30 mouse cellular contexts compared by ENCODE assay signal in the genomic region with DNA sequence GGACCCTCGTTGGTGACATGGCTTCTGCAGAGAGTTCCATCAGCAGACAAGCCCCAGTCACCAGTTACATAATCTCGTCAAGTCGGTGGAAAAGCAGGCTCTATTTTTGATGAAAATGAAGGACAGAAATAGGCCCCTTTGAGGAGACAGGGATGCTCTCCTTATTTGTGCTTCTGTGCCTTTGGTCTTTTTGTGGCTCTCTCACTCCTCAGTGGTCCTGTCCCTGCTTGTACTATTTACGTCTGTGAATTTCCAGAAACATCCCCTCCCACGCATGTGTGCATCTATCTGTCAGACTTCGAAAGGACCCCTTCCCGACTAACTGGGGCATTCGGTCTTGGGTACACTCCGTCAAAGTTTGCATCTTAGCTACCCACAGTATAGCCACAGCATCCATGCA.
DNase-seq lines count a peak whose midpoint lies in the region; ATAC-seq and TF ChIP-seq lines count a peak whose summit lies in the region.
"Had no signal": no experiment of that assay in that cellular context is flagged by ENCODE, and none has a peak within 500 bp of the region (broad histone marks: within the 10 kb centered on the region; RNA-seq: fewer than 3 reads in every experiment).

No protein-coding gene starts in this region.

- H3K4me3 ChIP-seq in left cerebral cortex, adult 2 months, result no peak overlapping the region
- H3K4me3 ChIP-seq in ES-E14 (ENCODE audit: insufficient read depth in 1 of 2, low read depth in 1 of 2, low read length in 2 of 2, poor library complexity in 1 of 2, severe bottlenecking in 1 of 2), result no peak overlapping the region
- no peak overlapping the region for H3K4me3 ChIP-seq in kidney, embryonic 14.5 days (ENCODE audit: low read length)
- no peak overlapping the region for H3K4me3 ChIP-seq in forebrain, embryonic 10.5 days
- H3K4me3 ChIP-seq: embryonic facial prominence, embryonic 10.5 days; embryonic facial prominence, embryonic 13.5 days; erythroblast, embryonic 14.5 days; forebrain, embryonic 13.5 days; heart, embryonic 12.5 days; heart, embryonic 15.5 days had no signal

- no peak for ATAC-seq in kidney, embryonic 14.5 days (ENCODE audit: low FRiP score, low TSS enrichment)
- ATAC-seq: forebrain, embryonic 13.5 days; forebrain, embryonic 16.5 days; hindbrain, postnatal 0 days; inflammation-experienced regulatory T-cells, adult 6 months had no signal

- H3K9me3 ChIP-seq in ES-E14 (ENCODE audit: control insufficient read depth, insufficient read depth, low read depth, low read length), result no peaks in the 10 kb centered on the region
- no peaks in the 10 kb centered on the region for H3K9me3 ChIP-seq in kidney, embryonic 14.5 days (ENCODE audit: control insufficient read depth, low read length)
- peaks cover 7% of the 10 kb centered on the region; the same call in 1 of the 2 replicates for H3K9me3 ChIP-seq in forebrain, embryonic 10.5 days
- H3K9me3 ChIP-seq: forebrain, embryonic 13.5 days; heart, embryonic 15.5 days had no signal

- no peak overlapping the region for H3K4me2 ChIP-seq in kidney, embryonic 14.5 days (replicated peaks; ENCODE audit: low read depth, low read length)
- H3K4me2 ChIP-seq: embryonic facial prominence, embryonic 13.5 days; forebrain, embryonic 13.5 days; heart, embryonic 12.5 days; heart, embryonic 15.5 days; hindbrain, embryonic 14.5 days had no signal

- H3K9ac ChIP-seq in ES-E14 (ENCODE audit: insufficient read depth, low read depth, low read length, poor library complexity, severe bottlenecking), result 0 out of 2 replicates have a peak overlapping the region, but pooled peaks have one; percentile 7
- H3K9ac ChIP-seq in kidney, embryonic 14.5 days (ENCODE audit: low read depth, low read length), result no peak overlapping the region
- H3K9ac ChIP-seq: embryonic facial prominence, embryonic 13.5 days; forebrain, embryonic 13.5 days; heart, embryonic 12.5 days; heart, embryonic 15.5 days; hindbrain, embryonic 14.5 days had no signal

- 65% methylated on average over 9 of the region's 9 CpGs for WGBS in kidney, embryonic 14.5 days
- WGBS in forebrain, embryonic 10.5 days, result 94% methylated on average over 9 of the region's 9 CpGs

- no peaks in the 10 kb centered on the region for H3K27me3 ChIP-seq in kidney, embryonic 14.5 days (ENCODE audit: control insufficient read depth, insufficient read depth, low read length)
- H3K27me3 ChIP-seq in forebrain, embryonic 10.5 days (ENCODE audit: poor library complexity, severe bottlenecking), result no peaks in the 10 kb centered on the region
- H3K27me3 ChIP-seq: CH12.LX; embryonic facial prominence, embryonic 13.5 days; forebrain, embryonic 13.5 days; heart, embryonic 12.5 days; heart, embryonic 15.5 days had no signal

- peaks cover 0 to 7% of the 10 kb centered on the region in 2 experiments; a peak in 1 of 4 replicates for H3K4me1 ChIP-seq in ES-E14 (ENCODE audit: control insufficient read depth in 2 of 2, insufficient read depth in 2 of 2, low read length in 2 of 2, poor library complexity in 1 of 2)
- H3K4me1 ChIP-seq in kidney, embryonic 14.5 days (ENCODE audit: control insufficient read depth, insufficient read depth, low read length), result no peaks in the 10 kb centered on the region
- H3K4me1 ChIP-seq in forebrain, embryonic 10.5 days, result no peaks in the 10 kb centered on the region
- H3K4me1 ChIP-seq: embryonic facial prominence, embryonic 13.5 days; forebrain, embryonic 13.5 days; heart, embryonic 12.5 days; heart, embryonic 15.5 days had no signal

- H3K27ac ChIP-seq in left cerebral cortex, adult 2 months, result peak overlapping the region; percentile 73; the same call in 1 of the 2 replicates
- no peak overlapping the region for H3K27ac ChIP-seq in ES-E14 (ENCODE audit: insufficient read depth, low read depth, low read length, poor library complexity, severe bottlenecking)
- no peak overlapping the region for H3K27ac ChIP-seq in kidney, embryonic 14.5 days (ENCODE audit: low read depth, low read length)
- no peak overlapping the region for H3K27ac ChIP-seq in forebrain, embryonic 10.5 days
- H3K27ac ChIP-seq: embryonic facial prominence, embryonic 10.5 days; embryonic facial prominence, embryonic 13.5 days; forebrain, embryonic 13.5 days; heart, embryonic 15.5 days; hindbrain, embryonic 14.5 days; hindbrain, postnatal 0 days had no signal

- intact Hi-C loops in left cerebral cortex, adult 2 months (cut with DNase I), result no loop called here

- DNase-seq in left cerebral cortex, adult 2 months (ENCODE audit: extremely low spot score in 1 of 2, low spot score in 2 of 2), result no peak
- DNase-seq in left cerebral cortex, adult 11 months (ENCODE audit: low spot score), result no peak
- peak; percentile 34 for DNase-seq in right cerebral cortex, adult 18-20 months
- DNase-seq in right cerebral cortex, postnatal 14 days, result no peak
- DNase-seq in ES-E14 (ENCODE audit: low read depth, low spot score), result no peak
- no peak for DNase-seq in forebrain, embryonic 10.5 days (ENCODE audit: extremely low spot score, low spot score)
- DNase-seq: adrenal gland, postnatal 10 days; adrenal gland, postnatal 36 days; B cell, adult 2 months; cerebellum, adult 11 months; cerebellum, adult 2 months; cerebellum, adult 9-11 months; cerebellum, postnatal 25 days; embryo, embryonic 11 days; gastrocnemius, postnatal 25 days; heart, adult 18-20 months; heart, postnatal 10 days; heart, postnatal 36 days had no signal

- TF ChIP-seq CTCF in left cerebral cortex, adult 2 months (IDR thresholded peaks at IDR 0.05), result no peak

- in situ Hi-C loops in ES-E14 (cut with MboI; ENCODE audit: low sequenced_read_pairs in 2 of 2, unreplicated experiment in 2 of 2), result no loop called here

- H3K36me3 ChIP-seq in ES-E14 (ENCODE audit: control insufficient read depth, insufficient read depth, low read length, poor library complexity, severe bottlenecking), result peaks cover 20% of the 10 kb centered on the region; the same call in 1 of the 2 replicates
- peaks cover 6% of the 10 kb centered on the region; the same call in 1 of the 2 replicates for H3K36me3 ChIP-seq in kidney, embryonic 14.5 days (ENCODE audit: control insufficient read depth, insufficient read depth, low read length)
- H3K36me3 ChIP-seq in forebrain, embryonic 10.5 days (replicated peaks), result peaks cover 84% of the 10 kb centered on the region

TF ChIP-seq in ES-E14, 5 proteins besides CTCF, POLR2A, EP300 and RAD21:
- TF ChIP-seq MAFK (IDR thresholded peaks at IDR 0.05; ENCODE audit: insufficient read depth, low read depth, low read length) (no peak), ZC3H11A (IDR thresholded peaks at IDR 0.05; ENCODE audit: borderline replicate concordance, low read depth, low read length) (no peak), ZNF384 (IDR thresholded peaks at IDR 0.05; ENCODE audit: low read depth, low read length) (no peak), HCFC1 (IDR thresholded peaks at IDR 0.05; ENCODE audit: borderline replicate concordance, insufficient read depth, low read length) (no peak), CHD2 (IDR thresholded peaks at IDR 0.05; ENCODE audit: low read depth, low read length) (no peak)
